Mouse (Mus musculus) ES-Bruce4 (cell line): ENCODE measurements around the gene Ccr6. TPM values are rescaled to one million over a fixed set of nuclear protein-coding genes. Genes with fewer than 3 reads are reported as not detected.

Source experiments
- H3K27ac ChIP-seq: 2 replicates; pipeline ENCODE4 v1.5.1; 2012; ENCODE audit warnings: low read length, inconsistent platforms; ENCODE audit not compliant: insufficient read depth
- H3K27me3 ChIP-seq: 2 replicates; pipeline ENCODE4 v1.6.1; 2012; ENCODE audit warnings: mild to moderate bottlenecking, low read length, inconsistent platforms; ENCODE audit not compliant: control insufficient read depth, poor library complexity, insufficient read depth, severe bottlenecking
- H3K36me3 ChIP-seq: 2 replicates; pipeline ENCODE4 v1.6.1; 2012; ENCODE audit warnings: inconsistent platforms, mild to moderate bottlenecking, low read length, moderate library complexity; ENCODE audit not compliant: control insufficient read depth, poor library complexity, insufficient read depth, severe bottlenecking
- H3K4me1 ChIP-seq: one replicate; pipeline ENCODE4 v1.8.1; 2011; ENCODE audit warnings: low read length; ENCODE audit not compliant: control insufficient read depth, insufficient read depth
- H3K4me3 ChIP-seq: 2 replicates; pipeline ENCODE4 v1.5.1; 2011; ENCODE audit warnings: low read depth, mild to moderate bottlenecking, low read length
- H3K9ac ChIP-seq: 2 replicates; pipeline ENCODE4 v1.6.1; 2012; ENCODE audit warnings: low read depth, mild to moderate bottlenecking, inconsistent platforms; ENCODE audit not compliant: poor library complexity, severe bottlenecking
- H3K9me3 ChIP-seq: replicated peaks from 2 replicates; pipeline ENCODE4 v1.6.1; 2012; ENCODE audit warnings: mild to moderate bottlenecking, low read length, inconsistent platforms; ENCODE audit not compliant: control insufficient read depth, poor library complexity, insufficient read depth, severe bottlenecking
- CTCF ChIP-seq: IDR thresholded peaks from one replicate; pipeline ENCODE4 v1.8.1; 2011; ENCODE audit warnings: low read depth, low read length
- EP300 ChIP-seq: IDR thresholded peaks from 2 replicates; pipeline ENCODE4 v1.6.1; 2011; ENCODE audit warnings: low read depth, low read length; ENCODE audit not compliant: insufficient read depth
- POLR2A ChIP-seq: IDR thresholded peaks from one replicate; pipeline ENCODE4 v1.8.1; 2011; ENCODE audit warnings: low read length; ENCODE audit not compliant: insufficient read depth
- polyA plus RNA-seq: library from polyadenylated mRNA; stranded (reverse); fragments of >200 nt; gene quantifications from 2 replicates; pipeline ENCODE4 v1.2.4, GENCODE M21; 2011; ENCODE audit warnings: low read depth; ENCODE audit not compliant: missing spikeins, insufficient read depth, insufficient read length

Ccr6 gene
- polyA plus RNA-seq, 1 experiment, result not detected

GRCm38 (mm10) chr17:8272054-8272749, 36.4 kb downstream of the Ccr6 start:
- TF ChIP-seq CTCF (no peak), EP300 (no peak), POLR2A (no peak)
- H3K9ac ChIP-seq, result no peak overlapping the region

DNA sequence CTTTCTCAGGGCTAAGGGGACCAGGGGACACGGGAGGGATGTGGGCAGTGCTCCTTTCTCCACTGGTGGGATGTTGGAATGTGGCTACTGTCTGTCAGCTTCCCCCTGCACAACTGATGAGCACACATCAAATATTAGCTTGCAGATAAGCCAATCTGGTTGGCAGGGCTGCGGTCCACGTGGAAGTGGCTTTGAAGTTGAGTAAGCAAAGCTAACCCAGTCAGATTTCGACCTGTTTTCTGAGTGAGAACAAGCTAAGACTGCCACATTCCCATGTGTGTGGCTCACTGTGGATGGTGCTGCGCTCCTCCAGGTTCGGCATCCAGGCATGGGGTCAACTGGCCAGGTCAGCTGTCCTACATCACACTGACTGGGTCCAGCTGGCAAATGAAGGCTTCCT, 37.1 kb downstream of the Ccr6 start:
- no peaks in the 10 kb centered on the region for H3K9me3 ChIP-seq
- no peak overlapping the region for H3K27ac ChIP-seq
- no peak overlapping the region for H3K4me3 ChIP-seq
- H3K4me1 ChIP-seq, result no peaks in the 10 kb centered on the region
- no peak for TF ChIP-seq EP300
- no peak for TF ChIP-seq POLR2A
- TF ChIP-seq CTCF, result no peak
- no peaks in the 10 kb centered on the region for H3K27me3 ChIP-seq
- no peaks in the 10 kb centered on the region for H3K36me3 ChIP-seq
- no peak overlapping the region for H3K9ac ChIP-seq

More at GRCm38 (mm10) chr17:8272054-8272749, 36.4 kb downstream of the Ccr6 start:
- Histone ChIP-seq H3K27me3 (no peaks in the 10 kb centered on the region), H3K27ac (no peak overlapping the region), H3K4me3 (no peak overlapping the region), H3K36me3 (no peaks in the 10 kb centered on the region), H3K9me3 (no peaks in the 10 kb centered on the region), H3K4me1 (no peaks in the 10 kb centered on the region)

DNA sequence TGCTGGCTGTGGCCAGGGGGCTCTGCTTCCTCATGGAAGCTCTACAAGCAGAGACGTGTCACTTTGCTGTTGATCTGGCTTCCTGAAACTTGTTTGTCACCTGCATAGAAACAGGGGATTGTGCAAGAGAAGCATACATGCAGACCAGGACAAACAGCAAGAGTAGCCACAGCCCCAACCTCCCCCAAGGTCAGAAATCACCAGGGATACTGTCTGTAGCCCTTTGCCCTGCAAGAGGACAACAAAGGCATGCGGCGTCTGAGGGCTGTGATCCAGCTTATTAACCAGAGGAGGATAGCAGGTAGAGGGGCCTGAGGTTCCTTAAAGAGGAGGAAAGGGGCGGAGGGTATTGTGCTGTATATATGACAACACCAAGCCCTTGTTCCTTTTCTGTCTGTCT, 40.2 kb downstream of the Ccr6 start:
- H3K4me3 ChIP-seq, result no peak overlapping the region
- H3K9me3 ChIP-seq, result no peaks in the 10 kb centered on the region
- H3K4me1 ChIP-seq, result no peaks in the 10 kb centered on the region
- no peaks in the 10 kb centered on the region for H3K36me3 ChIP-seq
- H3K27ac ChIP-seq, result no peak overlapping the region
- H3K27me3 ChIP-seq, result no peaks in the 10 kb centered on the region
- TF ChIP-seq CTCF (no peak), EP300 (no peak), POLR2A (no peak)
- H3K9ac ChIP-seq, result no peak overlapping the region

DNA sequence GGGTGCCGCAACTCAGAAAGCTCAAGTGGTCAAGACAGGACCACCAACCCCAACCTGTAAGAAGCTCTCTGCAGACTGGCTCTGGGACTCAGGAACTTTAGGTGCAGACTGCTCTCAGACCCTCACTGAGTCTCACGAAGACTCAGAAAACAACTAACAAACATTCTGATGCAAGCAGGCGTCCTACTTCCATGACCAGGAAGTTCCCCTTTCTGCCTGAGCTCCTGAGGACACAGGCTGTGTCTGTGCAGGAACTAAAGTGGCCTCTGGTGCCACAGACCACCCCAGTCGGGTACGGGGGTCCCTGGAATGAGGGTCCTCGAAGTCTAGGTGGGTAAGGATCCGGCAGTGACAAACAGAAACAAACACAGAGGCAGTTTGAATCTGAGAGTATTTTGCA, 40.8 kb downstream of the Ccr6 start:
- Histone ChIP-seq H3K36me3 (no peaks in the 10 kb centered on the region), H3K27me3 (no peaks in the 10 kb centered on the region), H3K27ac (no peak overlapping the region), H3K9ac (no peak overlapping the region), H3K4me3 (no peak overlapping the region), H3K4me1 (no peaks in the 10 kb centered on the region), H3K9me3 (no peaks in the 10 kb centered on the region)
- TF ChIP-seq EP300, result no peak
- no peak for TF ChIP-seq CTCF
- no peak for TF ChIP-seq POLR2A

GRCm38 (mm10) chr17:8277266-8277665, 41.4 kb downstream of the Ccr6 start:
- no peak for TF ChIP-seq EP300
- no peak for TF ChIP-seq POLR2A
- no peak for TF ChIP-seq CTCF
- H3K27me3 ChIP-seq, result no peaks in the 10 kb centered on the region
- no peak overlapping the region for H3K27ac ChIP-seq
- H3K4me3 ChIP-seq, result no peak overlapping the region
- H3K36me3 ChIP-seq, result no peaks in the 10 kb centered on the region
- no peaks in the 10 kb centered on the region for H3K9me3 ChIP-seq
- no peaks in the 10 kb centered on the region for H3K4me1 ChIP-seq
- no peak overlapping the region for H3K9ac ChIP-seq

GRCm38 (mm10) chr17:8278356-8278755, 42.5 kb downstream of the Ccr6 start:
- no peak for TF ChIP-seq CTCF
- no peak for TF ChIP-seq POLR2A

More at GRCm38 (mm10) chr17:8278356-8278755, 42.5 kb downstream of the Ccr6 start:
- no peaks in the 10 kb centered on the region for H3K4me1 ChIP-seq
- no peaks in the 10 kb centered on the region for H3K36me3 ChIP-seq
- H3K4me3 ChIP-seq, result no peak overlapping the region
- no peak overlapping the region for H3K9ac ChIP-seq
- H3K27ac ChIP-seq, result no peak overlapping the region
- H3K27me3 ChIP-seq, result no peaks in the 10 kb centered on the region
- no peaks in the 10 kb centered on the region for H3K9me3 ChIP-seq
